Mouse (Mus musculus) testis, adult 2 months (tissue): ENCODE results near the gene Dydc1.

Source experiments
- CTCF ChIP-seq: fragments of 200-500 bp; IDR thresholded peaks from 2 replicates; pipeline ENCODE4 v1.5.1; 2012; ENCODE audit warnings: low read depth, mild to moderate bottlenecking, inconsistent platforms, low read length, moderate library complexity; ENCODE audit not compliant: control insufficient read depth, insufficient read depth, insufficient replicate concordance
- POLR2A ChIP-seq: fragments of 200-500 bp; IDR thresholded peaks from 2 replicates; pipeline ENCODE4 v1.6.1; 2012; ENCODE audit warnings: low read depth, mild to moderate bottlenecking, inconsistent platforms, low read length, moderate library complexity; ENCODE audit not compliant: control insufficient read depth

GRCm38 (mm10) chr14:41052481-41052880, 20.2 kb upstream of the Dydc1 start:
- no peak for TF ChIP-seq POLR2A
- 0 out of 2 replicates have a peak, but pooled peaks have one; percentile 3 for TF ChIP-seq CTCF
